Mouse (Mus musculus): ENCODE measurements at regions not wholly inside any gene's neighbourhood (a gene's known extent, or its start where the extent isn't known, plus 50 kb on each side); places are given as distances from the start of the nearest gene placed in this dataset.
A peak's percentile ranks its signal among the peaks of the same experiment; 100 is the strongest.

- no peak for DNase-seq
Observed at GRCm38 (mm10) chr5:73880936-73881335, 187.3 kb downstream of the Usp46 start.

GRCm38 (mm10) chr5:73881941-73882340 lies 186.3 kb downstream of the Usp46 start:
- DNase-seq: peak; percentile 15

- DNase-seq: no peak
Observed at GRCm38 (mm10) chr5:73884998-73885397, 183.2 kb downstream of the Usp46 start.

GRCm38 (mm10) chr5:73885691-73886090 lies 182.5 kb downstream of the Usp46 start:
- no peak for DNase-seq

- DNase-seq: no peak
Observed at GRCm38 (mm10) chr5:73887306-73887958, 180.8 kb downstream of the Usp46 start.

GRCm38 (mm10) chr5:73888391-73888790 lies 179.8 kb downstream of the Usp46 start:
- DNase-seq: no peak

GRCm38 (mm10) chr5:73889342-73889741 lies 178.9 kb downstream of the Usp46 start:
- no peak for DNase-seq

GRCm38 (mm10) chr5:73890942-73891341 lies 177.3 kb downstream of the Usp46 start:
- no peak for DNase-seq

GRCm38 (mm10) chr5:73891606-73892005 lies 176.6 kb downstream of the Usp46 start:
- DNase-seq: no peak

GRCm38 (mm10) chr5:73892440-73893225 lies 175.6 kb downstream of the Usp46 start:
- no peak for DNase-seq

GRCm38 (mm10) chr5:73895186-73895585 lies 173.0 kb downstream of the Usp46 start:
- DNase-seq: no peak

GRCm38 (mm10) chr5:73896785-73897184 lies 171.4 kb downstream of the Usp46 start:
- no peak for DNase-seq

GRCm38 (mm10) chr5:73901651-73902050 lies 166.6 kb downstream of the Usp46 start:
- no peak for DNase-seq

GRCm38 (mm10) chr5:73902470-73903218 lies 165.6 kb downstream of the Usp46 start:
- no peak for DNase-seq

GRCm38 (mm10) chr5:73903219-73903570 lies 165.0 kb downstream of the Usp46 start:
- DNase-seq: no peak

GRCm38 (mm10) chr5:73904146-73904811 lies 164.0 kb downstream of the Usp46 start:
- no peak for DNase-seq

GRCm38 (mm10) chr5:73912149-73912548 lies 156.1 kb downstream of the Usp46 start:
- DNase-seq: peak; percentile 57

GRCm38 (mm10) chr5:73913116-73913515 lies 155.1 kb downstream of the Usp46 start:
- DNase-seq: no peak

GRCm38 (mm10) chr5:73918011-73918410 lies 150.2 kb downstream of the Usp46 start:
- no peak for DNase-seq

- no peak for DNase-seq
Observed at GRCm38 (mm10) chr5:73919936-73920335, 148.3 kb downstream of the Usp46 start.

- DNase-seq: no peak
Observed at GRCm38 (mm10) chr5:73927534-73927933, 140.7 kb downstream of the Usp46 start.

- no peak for DNase-seq
Observed at GRCm38 (mm10) chr5:73928691-73929090, 139.5 kb downstream of the Usp46 start.

- no peak for DNase-seq
Observed at GRCm38 (mm10) chr5:73930205-73930604, 138.0 kb downstream of the Usp46 start.

All from cerebellum, adult 8-10 months (tissue).